Mouse (Mus musculus) heart, postnatal 0 days (tissue): ENCODE data around the gene Stx1a.

Experiments
- CTCF ChIP-seq: IDR thresholded peaks from 2 replicates; pipeline ENCODE4 v1.5.1; 2016; ENCODE audit warnings: antibody characterized with exemption, control low read depth, low read depth
- EP300 ChIP-seq: IDR thresholded peaks from 2 replicates; pipeline ENCODE4 v1.6.1; 2016; ENCODE audit warnings: antibody characterized with exemption, low read depth

GRCm38 (mm10) chr5:135079578-135079977, 56.3 kb downstream of the Stx1a start:
- TF ChIP-seq CTCF (no peak), EP300 (no peak)
